Mouse (Mus musculus) heart, embryonic 16.5 days (tissue): ENCODE data around the gene Gstt3. TPM values are rescaled to one million over a fixed set of nuclear protein-coding genes. Genes with fewer than 3 reads are reported as not detected.

Experiments
- ATAC-seq: fragments of 200-750 bp; cut with Nextera tagmentation; replicated peaks from 2 replicates; pipeline ENCODE4 v1.8.0; 2017; ENCODE audit warnings: moderate number of reproducible peaks; ENCODE audit not compliant: insufficient read depth, low FRiP score; ENCODE audit errors: extremely low read depth
- H3K27ac ChIP-seq: fragments of 300-500 bp; sonication (generic); 2 replicates; pipeline ENCODE4 v1.5.1; 2014; ENCODE audit warnings: mild to moderate bottlenecking, low read length, control low read depth, moderate library complexity
- H3K27me3 ChIP-seq: fragments of 300-500 bp; sonication (generic); 2 replicates; pipeline ENCODE4 v1.6.1; 2014; ENCODE audit warnings: low read length, mixed read lengths; ENCODE audit not compliant: control insufficient read depth, insufficient read depth
- H3K36me3 ChIP-seq: fragments of 300-500 bp; sonication (generic); 2 replicates; pipeline ENCODE4 v1.6.1; 2014; ENCODE audit not compliant: control insufficient read depth, insufficient read depth
- H3K4me1 ChIP-seq: fragments of 300-500 bp; sonication (generic); 2 replicates; pipeline ENCODE4 v1.6.1; 2014; ENCODE audit warnings: low read length, mixed read lengths; ENCODE audit not compliant: control insufficient read depth, insufficient read depth
- H3K4me2 ChIP-seq: fragments of 300-500 bp; sonication (generic); 2 replicates; pipeline ENCODE4 v1.6.1; 2014; ENCODE audit warnings: low read depth, mild to moderate bottlenecking, control low read depth, low read length
- H3K4me3 ChIP-seq: fragments of 300-500 bp; sonication (generic); 2 replicates; pipeline ENCODE4 v1.5.1; 2014; ENCODE audit warnings: mild to moderate bottlenecking, control low read depth, low read length
- H3K9ac ChIP-seq: fragments of 300-500 bp; sonication (generic); 2 replicates; pipeline ENCODE4 v1.6.1; 2014; ENCODE audit warnings: low read length, control low read depth
- H3K9me3 ChIP-seq: fragments of 300-500 bp; sonication (generic); replicated peaks from 2 replicates; pipeline ENCODE4 v1.6.1; 2016; ENCODE audit warnings: low read length; ENCODE audit not compliant: control insufficient read depth
- WGBS: fragments of 180-500 bp; shearing (Covaris S2); extraction: QIAGEN DNeasy Blood & Tissue Kit; methylation state at CpG from one replicate; pipeline ENCODE4 v1.1.7; 2014; 5-methylcytosine and 5-hydroxymethylcytosine counted together
- polyA plus RNA-seq: library from polyadenylated mRNA; unstranded; fragments of >200 nt; fragmentation: Nextera tagmentation; extraction: Ambion mirVana; gene quantifications from 2 replicates; pipeline ENCODE4 v1.2.1, GENCODE M21; 2015

Gene Gstt3
- polyA plus RNA-seq, 1 experiment from 2014 or later = 5.6 TPM

- no peak overlapping the region for H3K4me3 ChIP-seq
- ATAC-seq = no peak
- no peak overlapping the region for H3K27ac ChIP-seq
- no peaks in the 10 kb centered on the region for H3K9me3 ChIP-seq
- WGBS = 72% methylated on average over 6 of the region's 6 CpGs
- H3K36me3 ChIP-seq = no peaks in the 10 kb centered on the region
- H3K27me3 ChIP-seq = no peaks in the 10 kb centered on the region; the same call in 1 of the 2 replicates
- H3K4me2 ChIP-seq = no peak overlapping the region
- no peak overlapping the region for H3K9ac ChIP-seq
- no peaks in the 10 kb centered on the region for H3K4me1 ChIP-seq
These were observed 8.0 kb upstream of the Gstt3 start for GRCm38 (mm10) chr10:75789081-75789735.

GRCm38 (mm10) chr10:75788277-75788676, 7.1 kb upstream of the Gstt3 start:
- H3K4me3 ChIP-seq = no peak overlapping the region
- no peak overlapping the region for H3K27ac ChIP-seq

DNA sequence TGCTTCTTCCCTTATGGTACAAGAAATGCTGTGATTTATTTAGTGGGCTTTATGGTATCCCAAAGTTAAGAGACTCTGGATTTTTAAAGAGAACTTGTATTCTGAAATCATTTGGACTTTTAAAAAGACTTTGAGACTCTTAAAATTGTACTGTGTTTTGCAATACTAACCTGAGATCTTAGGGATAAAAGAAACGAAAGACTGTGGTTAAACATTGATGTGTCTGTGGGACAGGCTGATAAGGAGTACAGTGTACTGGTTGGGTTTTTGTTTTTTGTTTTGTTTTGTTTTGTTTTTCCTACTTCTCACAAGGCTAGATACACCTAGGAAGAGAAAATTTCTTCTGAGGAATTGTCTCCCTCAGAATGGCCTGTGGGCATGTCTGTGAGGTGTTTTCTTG, 4.2 kb upstream of the Gstt3 start:
- Histone ChIP-seq H3K4me1 (peaks cover 6% of the 10 kb centered on the region), H3K27ac (no peak overlapping the region), H3K4me3 (no peak overlapping the region), H3K27me3 (no peaks in the 10 kb centered on the region; the same call in 1 of the 2 replicates), H3K9me3 (no peaks in the 10 kb centered on the region), H3K9ac (no peak overlapping the region), H3K36me3 (no peaks in the 10 kb centered on the region), H3K4me2 (no peak overlapping the region)
- WGBS = 57% methylated on average over 1 of the region's 1 CpGs
- no peak for ATAC-seq

More at GRCm38 (mm10) chr10:75788277-75788676, 7.1 kb upstream of the Gstt3 start:
- Histone ChIP-seq H3K4me1 (no peaks in the 10 kb centered on the region), H3K9me3 (no peaks in the 10 kb centered on the region), H3K4me2 (no peak overlapping the region), H3K27me3 (no peaks in the 10 kb centered on the region; the same call in 1 of the 2 replicates), H3K9ac (no peak overlapping the region), H3K36me3 (no peaks in the 10 kb centered on the region)
- 88% methylated on average over 8 of the region's 8 CpGs for WGBS
- no peak for ATAC-seq

DNA sequence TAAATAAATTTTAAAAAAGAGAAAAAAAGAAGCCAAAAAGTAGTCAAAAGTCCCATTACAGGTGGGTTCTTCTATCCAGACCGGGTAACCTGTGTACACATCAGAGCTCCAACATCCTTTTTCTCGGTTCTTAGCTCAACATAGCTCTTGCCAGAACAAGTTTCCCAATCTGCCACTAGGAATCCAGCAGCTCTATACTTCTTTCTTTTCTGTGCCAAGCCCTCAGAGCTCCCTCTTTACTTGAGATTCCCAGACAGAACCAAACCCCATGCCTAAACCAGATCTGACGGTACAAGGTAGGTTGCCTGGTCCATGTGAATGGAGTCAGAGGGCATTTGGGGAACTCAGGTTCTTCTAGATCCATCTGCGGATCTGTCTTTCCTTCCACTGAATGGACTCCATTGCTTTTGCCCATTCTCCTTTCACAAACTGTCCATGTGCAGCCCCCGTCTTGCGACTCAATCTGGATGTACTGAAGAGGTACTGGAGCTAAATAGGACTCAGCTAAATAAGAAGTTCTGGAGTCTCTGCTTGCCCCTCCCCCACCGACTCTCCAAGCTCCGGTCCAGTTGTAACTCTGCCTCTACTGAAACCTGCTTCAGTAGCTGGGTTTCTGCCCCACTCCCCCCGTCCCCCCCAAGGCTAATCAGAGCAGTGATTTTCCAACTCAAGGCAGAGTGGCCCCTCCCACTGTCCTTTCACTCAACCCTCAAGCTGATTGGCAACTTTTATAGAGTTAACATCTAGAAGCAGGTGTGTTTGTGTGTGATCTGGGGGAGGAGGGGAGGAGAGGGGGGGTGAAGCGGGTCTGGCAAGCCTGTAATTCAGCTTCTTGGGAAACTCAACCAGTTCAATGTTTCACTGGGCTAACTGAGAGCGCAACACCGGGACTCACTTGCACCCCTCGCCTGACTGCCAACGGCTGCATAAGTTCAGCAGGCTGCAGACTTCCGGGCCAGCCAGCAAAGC, 1.7 kb downstream of the Gstt3 start:
- no peak overlapping the region for H3K4me2 ChIP-seq
- H3K4me3 ChIP-seq = no peak overlapping the region

DNA sequence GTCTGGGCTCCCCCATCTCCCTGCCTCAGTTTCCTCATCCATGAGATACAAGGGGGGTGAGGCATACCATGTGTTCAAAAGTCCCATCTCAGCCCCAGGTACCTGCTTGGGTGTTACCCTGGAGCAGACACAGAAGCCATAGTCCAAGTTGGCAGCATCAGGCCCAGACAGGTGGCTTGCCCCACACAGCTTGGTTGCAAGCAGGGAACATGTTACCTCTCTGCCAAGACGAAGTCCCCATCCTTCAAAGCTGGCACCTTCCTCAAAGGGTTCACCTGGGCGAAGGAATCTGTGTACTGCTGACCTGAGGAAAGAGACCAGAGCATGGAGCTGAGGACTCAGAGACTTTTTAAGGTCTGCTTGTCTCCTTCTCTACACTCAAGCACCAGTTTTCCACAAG, 3.3 kb downstream of the Gstt3 start:
- Histone ChIP-seq H3K4me3 (no peak overlapping the region), H3K4me2 (no peak overlapping the region), H3K27ac (no peak overlapping the region), H3K4me1 (peaks cover 7% of the 10 kb centered on the region), H3K36me3 (no peaks in the 10 kb centered on the region), H3K9me3 (no peaks in the 10 kb centered on the region; the same call in 1 of the 2 replicates), H3K27me3 (no peaks in the 10 kb centered on the region; the same call in 1 of the 2 replicates), H3K9ac (no peak overlapping the region)
- ATAC-seq = no peak
- WGBS = 76% methylated on average over 2 of the region's 2 CpGs

More for the DNA sequence above, 1.7 kb downstream of the Gstt3 start:
- no peak overlapping the region for H3K27ac ChIP-seq
- peaks cover 7% of the 10 kb centered on the region for H3K4me1 ChIP-seq
- no peaks in the 10 kb centered on the region for H3K36me3 ChIP-seq
- no peaks in the 10 kb centered on the region; the same call in 1 of the 2 replicates for H3K27me3 ChIP-seq
- WGBS = 35% methylated on average over 15 of the region's 15 CpGs
- no peak overlapping the region for H3K9ac ChIP-seq
- ATAC-seq = no peak
- H3K9me3 ChIP-seq = no peaks in the 10 kb centered on the region; the same call in 1 of the 2 replicates

DNA sequence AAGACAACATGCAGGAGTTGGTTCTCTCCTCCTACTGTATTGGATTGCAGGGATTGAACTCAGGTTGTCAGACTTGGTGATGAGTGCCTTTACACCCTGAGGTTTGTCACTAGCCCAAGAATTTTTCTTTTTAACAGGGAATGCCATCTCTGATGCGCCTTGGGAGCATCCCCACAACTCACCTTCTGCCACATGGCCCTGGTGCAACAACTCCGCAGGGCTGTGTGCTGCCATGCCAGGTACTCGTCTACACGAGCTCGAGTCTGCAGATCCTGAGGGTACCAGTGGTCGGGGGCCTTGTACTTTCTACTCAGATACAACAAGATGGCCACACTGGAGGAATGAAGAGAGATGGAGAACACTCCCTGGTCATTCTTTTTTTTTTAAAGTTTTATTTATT, 4.7 kb downstream of the Gstt3 start:
- Histone ChIP-seq H3K4me3 (no peak overlapping the region), H3K36me3 (no peaks in the 10 kb centered on the region), H3K27me3 (no peaks in the 10 kb centered on the region; the same call in 1 of the 2 replicates), H3K27ac (no peak overlapping the region), H3K9me3 (no peaks in the 10 kb centered on the region; the same call in 1 of the 2 replicates), H3K4me1 (peaks cover 13% of the 10 kb centered on the region), H3K9ac (no peak overlapping the region), H3K4me2 (no peak overlapping the region)
- no peak for ATAC-seq
- WGBS = 82% methylated on average over 6 of the region's 6 CpGs

- no peak overlapping the region for H3K27ac ChIP-seq
- 81% methylated on average over 9 of the region's 9 CpGs for WGBS
- H3K4me2 ChIP-seq = no peak overlapping the region
- no peaks in the 10 kb centered on the region; the same call in 1 of the 2 replicates for H3K9me3 ChIP-seq
- no peaks in the 10 kb centered on the region for H3K36me3 ChIP-seq
- H3K9ac ChIP-seq = no peak overlapping the region
- no peak overlapping the region for H3K4me3 ChIP-seq
- H3K4me1 ChIP-seq = peaks cover 5% of the 10 kb centered on the region; the same call in 1 of the 2 replicates
- H3K27me3 ChIP-seq = no peaks in the 10 kb centered on the region; the same call in 1 of the 2 replicates
- ATAC-seq = no peak
These were observed 6.6 kb downstream of the Gstt3 start for GRCm38 (mm10) chr10:75774587-75774986.

DNA sequence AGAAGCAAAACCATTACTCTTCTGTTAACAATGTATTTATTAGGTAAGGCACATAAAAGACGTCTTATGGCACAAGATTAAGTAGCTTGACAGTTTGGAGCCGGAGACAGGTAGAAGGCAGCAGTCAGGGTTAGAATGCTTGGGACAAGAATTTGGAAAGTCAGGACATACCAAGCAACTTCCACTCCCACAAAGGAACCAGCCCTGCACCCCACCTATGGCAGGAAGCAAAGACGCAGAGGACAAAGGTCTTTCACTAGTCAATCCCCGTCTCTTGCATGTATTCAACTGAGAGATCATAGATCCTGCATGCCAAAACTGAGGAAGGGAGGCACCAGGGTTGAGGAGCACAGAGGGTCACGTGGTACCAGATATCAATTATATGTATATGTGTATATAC, 7.1 kb downstream of the Gstt3 start:
- 88% methylated on average over 5 of the region's 5 CpGs for WGBS
- ATAC-seq = no peak

More for the DNA sequence above, 7.1 kb downstream of the Gstt3 start:
- Histone ChIP-seq H3K4me2 (no peak overlapping the region), H3K9me3 (no peaks in the 10 kb centered on the region; the same call in 1 of the 2 replicates), H3K27ac (no peak overlapping the region), H3K9ac (no peak overlapping the region), H3K4me3 (no peak overlapping the region), H3K36me3 (no peaks in the 10 kb centered on the region), H3K27me3 (no peaks in the 10 kb centered on the region; the same call in 1 of the 2 replicates), H3K4me1 (peaks cover 5% of the 10 kb centered on the region; the same call in 1 of the 2 replicates)
